9 mouse cellular contexts compared by ENCODE assay signal in genomic region chr1:146494221-146494620, GRCm38 (mm10). TPM values are rescaled to one million over a fixed set of nuclear protein-coding genes. Genes with fewer than 3 reads are reported as not detected.
A peak's percentile ranks its signal among the peaks of the same experiment; 100 is the strongest.
DNase-seq lines count a peak whose midpoint lies in the region; ATAC-seq and TF ChIP-seq lines count a peak whose summit lies in the region.
"Had no signal": no experiment of that assay in that cellular context is flagged by ENCODE, and none has a peak within 500 bp of the region (broad histone marks: within the 10 kb centered on the region; RNA-seq: fewer than 3 reads in every experiment).

No protein-coding gene starts in this region.

- H3K9ac ChIP-seq in heart, embryonic 16.5 days (ENCODE audit: low read length) = no peak overlapping the region
- no peak overlapping the region for H3K9ac ChIP-seq in intestine, embryonic 15.5 days
- H3K9ac ChIP-seq in midbrain, embryonic 16.5 days (ENCODE audit: low read depth, low read length) = peak overlapping the region; percentile 76

- no peak for TF ChIP-seq POLR2A in cortical plate, adult 2 months (IDR thresholded peaks at IDR 0.05; ENCODE audit: extremely low read depth, insufficient read depth, low read length)

- H3K4me2 ChIP-seq in heart, embryonic 16.5 days (ENCODE audit: low read depth, low read length) = peak overlapping the region; percentile 70
- peak overlapping the region; percentile 69 for H3K4me2 ChIP-seq in intestine, embryonic 15.5 days (replicated peaks)
- peak overlapping the region; percentile 81 for H3K4me2 ChIP-seq in midbrain, embryonic 16.5 days (ENCODE audit: low read length)

- no peaks in the 10 kb centered on the region for H3K36me3 ChIP-seq in heart, embryonic 16.5 days (ENCODE audit: control insufficient read depth, insufficient read depth)
- no peaks in the 10 kb centered on the region for H3K36me3 ChIP-seq in intestine, embryonic 15.5 days
- H3K36me3 ChIP-seq in midbrain, embryonic 16.5 days (ENCODE audit: control insufficient read depth, insufficient read depth, low read length) = no peaks in the 10 kb centered on the region

- no peaks in the 10 kb centered on the region for H3K9me3 ChIP-seq in heart, embryonic 16.5 days (replicated peaks; ENCODE audit: control insufficient read depth, low read length)
- no peaks in the 10 kb centered on the region for H3K9me3 ChIP-seq in intestine, embryonic 15.5 days
- H3K9me3 ChIP-seq in midbrain, embryonic 16.5 days (replicated peaks; ENCODE audit: control insufficient read depth, low read length, poor library complexity, severe bottlenecking) = no peaks in the 10 kb centered on the region

- WGBS in heart, embryonic 16.5 days = 12% methylated on average over 7 of the region's 7 CpGs
- 14% methylated on average over 7 of the region's 7 CpGs for WGBS in intestine, embryonic 15.5 days
- 9% methylated on average over 7 of the region's 7 CpGs for WGBS in midbrain, embryonic 16.5 days

- intact Hi-C loops in heart, postnatal 36 days (cut with DNase I) = no loop called here

- H3K4me3 ChIP-seq in heart, embryonic 16.5 days (ENCODE audit: low read length) = peak overlapping the region; percentile 40
- peak overlapping the region; percentile 75 for H3K4me3 ChIP-seq in cortical plate, adult 2 months (ENCODE audit: insufficient read depth, low read length)
- peak overlapping the region; percentile 25; the same call in 1 of the 2 replicates for H3K4me3 ChIP-seq in intestine, embryonic 15.5 days (replicated peaks)
- H3K4me3 ChIP-seq in midbrain, embryonic 16.5 days (ENCODE audit: low read depth, low read length) = peak overlapping the region; percentile 70
- H3K4me3 ChIP-seq: erythroblast, embryonic 14.5 days had no signal

- H3K27me3 ChIP-seq in heart, embryonic 16.5 days (ENCODE audit: control insufficient read depth, insufficient read depth, low read length) = peaks cover 33% of the 10 kb centered on the region
- H3K27me3 ChIP-seq in intestine, embryonic 15.5 days (replicated peaks) = peaks cover 10% of the 10 kb centered on the region
- H3K27me3 ChIP-seq in midbrain, embryonic 16.5 days (ENCODE audit: control insufficient read depth, insufficient read depth, low read depth, low read length) = no peaks in the 10 kb centered on the region

- no peak overlapping the region for H3K27ac ChIP-seq in heart, embryonic 16.5 days (ENCODE audit: low read length)
- H3K27ac ChIP-seq in cortical plate, adult 2 months (ENCODE audit: insufficient read depth, low read length) = peak overlapping the region; percentile 75
- no peak overlapping the region for H3K27ac ChIP-seq in intestine, embryonic 15.5 days
- peak overlapping the region; percentile 88 for H3K27ac ChIP-seq in midbrain, embryonic 16.5 days (ENCODE audit: low read length)

- H3K4me1 ChIP-seq in heart, embryonic 16.5 days (ENCODE audit: control insufficient read depth, insufficient read depth, low read length) = peaks cover 8% of the 10 kb centered on the region
- H3K4me1 ChIP-seq in cortical plate, adult 2 months (ENCODE audit: control insufficient read depth, insufficient read depth, low read length) = no peaks in the 10 kb centered on the region
- peaks cover 3% of the 10 kb centered on the region; the same call in 1 of the 2 replicates for H3K4me1 ChIP-seq in intestine, embryonic 15.5 days (replicated peaks)
- H3K4me1 ChIP-seq in midbrain, embryonic 16.5 days (ENCODE audit: control insufficient read depth, insufficient read depth, low read length) = peaks cover 4% of the 10 kb centered on the region; the same call in 1 of the 2 replicates

- ATAC-seq in heart, embryonic 16.5 days (replicated peaks; ENCODE audit: extremely low read depth, insufficient read depth, low FRiP score) = no peak
- no peak for ATAC-seq in intestine, embryonic 15.5 days
- ATAC-seq in midbrain, embryonic 16.5 days = 0 out of 2 replicates have a peak, but pooled peaks have one; percentile 5

- DNase-seq in heart, postnatal 36 days = no peak
- no peak for DNase-seq in adrenal gland, postnatal 14 days
- DNase-seq in Muller cell, postnatal 12 days (ENCODE audit: inconsistent ontology term) = no peak
- no peak for DNase-seq in B cell, adult 2 months

- TF ChIP-seq CTCF in cortical plate, adult 2 months (IDR thresholded peaks at IDR 0.05; ENCODE audit: extremely low read depth, insufficient read depth, low read length) = no peak

RNA-seq across cellular contexts. Expression of gene Brinp3, which starts 0.3 kb away (rescaled TPM):
- polyA plus RNA-seq in heart, embryonic 16.5 days (2015; fragmentation: Nextera tagmentation; extraction: Ambion mirVana) = 0.22 and 0.37 TPM in 2 replicates
- not detected for total RNA-seq in heart, postnatal 36 days (2021)
- polyA plus RNA-seq in cortical plate, adult 2 months (2012; rRNA removed) = 28.1 and 33.4 TPM in 2 replicates
- polyA plus RNA-seq in intestine, embryonic 15.5 days (2015; fragmentation: Nextera tagmentation; extraction: Ambion mirVana) = 0.90 and 1.2 TPM in 2 replicates
- 31.6 and 39.2 TPM in 2 replicates for polyA plus RNA-seq in midbrain, embryonic 16.5 days (2015; fragmentation: Nextera tagmentation; extraction: Ambion mirVana)
- 0.26 TPM in 1 of 2 replicates, not detected in the other for total RNA-seq in adrenal gland, postnatal 14 days (2021)
- polyA plus RNA-seq: erythroblast, embryonic 14.5 days had no signal

Comparison
In these comparisons a context has a peak if more than half of its experiments do, and no peak if none do; other contexts are left out.
1. H3K27ac ChIP-seq: peak in cortical plate, adult 2 months (single experiment) and midbrain, embryonic 16.5 days (single experiment); none in heart, embryonic 16.5 days (single experiment) and intestine, embryonic 15.5 days (single experiment).
2. H3K4me3 ChIP-seq: peak in every context shown above with its lines; median percentile 75 in cortical plate, adult 2 months; 70 in midbrain, embryonic 16.5 days; 40 in heart, embryonic 16.5 days; 25 in intestine, embryonic 15.5 days.
3. RNA of gene Brinp3, which starts 0.3 kb away (polyA plus RNA-seq): 31.6 to 39.2 TPM in midbrain, embryonic 16.5 days and 28.1 to 33.4 TPM in cortical plate, adult 2 months; 0.90 to 1.2 TPM in intestine, embryonic 15.5 days and 0.22 to 0.37 TPM in heart, embryonic 16.5 days; every median in the first group is over 10 times any median in the second.
4. Peak in every context shown above with its lines, with median percentiles within 50 percentile points of each other: H3K4me2 ChIP-seq.